Mouse (Mus musculus) mesoderm, embryonic 11.5 days (tissue): ENCODE measurements around the gene Gpr85.
"Not testable (repeated sequence)": the region's sequence is repeated elsewhere in the genome, so short reads cannot be mapped to it uniquely, and the experiment has no call there.

Source experiments
- DNase-seq: peaks from one replicate; pipeline ENCODE4 v3.0.0-alpha.2; 2012; ENCODE audit warnings: low read depth, low spot score

Gpr85 gene

DNA sequence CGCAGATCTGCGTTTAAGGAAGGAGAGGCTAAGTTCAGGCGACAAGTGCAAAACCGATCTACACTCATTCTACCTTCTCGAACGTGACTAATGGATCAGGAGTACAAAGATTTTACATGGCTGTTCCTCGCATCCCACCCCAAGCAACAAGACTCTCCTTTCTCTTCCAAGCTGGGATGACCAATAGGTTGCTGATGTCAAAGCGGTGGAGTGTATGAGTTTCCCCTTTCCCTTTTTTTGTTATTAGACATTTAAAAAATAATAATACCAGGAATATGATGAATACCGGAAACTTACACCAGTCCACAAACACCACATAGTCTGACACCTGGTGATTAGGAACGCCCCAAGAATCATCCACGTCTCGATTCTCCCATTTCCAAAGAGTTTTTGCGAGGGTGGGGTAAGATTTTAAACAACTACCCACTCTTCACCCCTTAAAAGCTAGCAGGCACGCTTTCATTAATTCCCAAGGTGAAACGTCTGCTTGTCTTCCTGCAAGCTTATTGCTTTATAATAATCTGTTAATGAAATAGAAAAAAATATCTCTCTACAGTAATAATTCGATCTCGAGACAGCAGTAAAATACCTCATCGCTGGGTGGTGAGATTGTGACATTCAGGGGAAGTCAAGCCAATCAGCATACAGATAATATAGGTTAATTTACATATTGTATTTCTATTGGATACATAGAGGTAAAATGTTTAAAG lies at the start of gene Gpr85:
TSS of gene Gpr85 (minus strand) at position 598 of the 710 bp plus-strand sequence.
- DNase-seq: peak; percentile 25

DNA sequence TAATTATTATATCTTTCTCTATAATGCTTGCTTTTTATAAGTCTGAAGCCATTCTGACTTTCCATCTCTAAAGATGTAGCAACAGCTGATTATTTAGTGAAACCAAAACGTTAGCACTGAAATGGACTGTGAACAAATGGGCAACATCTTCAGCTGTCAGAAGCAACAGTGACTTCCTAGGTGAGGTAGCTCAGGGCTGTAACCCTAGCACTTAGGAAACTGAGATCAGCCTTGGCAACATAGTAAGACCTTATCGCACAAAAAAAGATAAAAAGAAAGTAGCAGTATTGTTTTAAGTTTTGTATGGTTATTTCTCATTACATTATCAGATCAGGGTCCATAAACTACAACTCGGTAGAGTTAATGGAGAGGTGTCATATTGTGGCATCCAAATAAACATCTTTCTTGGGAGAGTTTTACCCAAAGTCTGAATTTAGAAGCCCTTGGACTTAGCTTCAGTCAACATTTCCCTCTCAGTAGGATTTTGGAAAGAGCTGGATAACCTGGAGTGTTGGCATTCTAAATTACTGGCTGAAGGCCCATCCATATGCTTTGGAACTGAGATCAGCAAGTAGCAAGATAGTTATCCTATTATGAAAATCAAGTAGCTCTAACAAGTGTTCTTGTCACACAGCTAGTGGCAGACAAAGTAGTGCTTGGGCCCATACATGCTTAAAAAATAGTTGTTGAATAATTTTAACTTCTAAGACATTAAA lies 45.3 kb upstream of the Gpr85 start:
- DNase-seq: no peak

DNA sequence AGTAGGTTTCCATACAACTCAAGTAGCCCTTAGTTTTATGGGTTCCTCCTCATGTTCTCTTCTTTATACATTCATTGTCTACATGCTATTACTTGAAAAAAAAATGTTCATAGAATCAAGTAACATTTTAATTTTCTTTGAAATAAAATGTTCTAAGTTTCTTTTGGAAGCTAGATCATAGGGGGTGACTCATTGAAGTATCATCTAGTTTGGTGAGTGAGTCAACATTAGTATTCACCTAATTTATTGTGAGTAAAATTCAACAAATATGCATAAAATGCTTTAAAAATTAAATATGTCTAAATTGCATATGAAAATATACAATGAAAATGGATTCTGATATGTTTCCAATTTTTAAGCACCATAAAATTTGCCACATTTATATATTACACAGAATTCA lies 43.2 kb upstream of the Gpr85 start:
- DNase-seq: no peak

DNA sequence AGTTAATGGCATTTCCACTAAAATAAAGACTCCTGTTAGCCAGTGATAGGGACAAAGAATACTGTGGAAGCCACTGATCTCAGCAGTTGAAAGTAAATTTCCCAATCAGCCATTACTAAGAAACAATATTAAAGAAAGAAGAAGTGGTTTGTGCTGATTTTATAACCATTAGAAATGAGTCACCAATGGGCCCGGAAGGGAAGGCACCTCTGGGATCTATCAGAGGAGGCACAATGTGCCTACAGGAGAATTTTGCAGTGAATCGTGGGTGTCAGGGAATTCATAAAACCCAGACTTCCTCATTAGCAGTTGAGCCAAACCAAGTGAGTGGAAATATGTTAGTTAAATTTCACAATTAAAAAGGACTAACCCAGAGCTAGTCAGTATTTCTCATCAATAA lies 34.2 kb upstream of the Gpr85 start:
- no peak for DNase-seq

DNA sequence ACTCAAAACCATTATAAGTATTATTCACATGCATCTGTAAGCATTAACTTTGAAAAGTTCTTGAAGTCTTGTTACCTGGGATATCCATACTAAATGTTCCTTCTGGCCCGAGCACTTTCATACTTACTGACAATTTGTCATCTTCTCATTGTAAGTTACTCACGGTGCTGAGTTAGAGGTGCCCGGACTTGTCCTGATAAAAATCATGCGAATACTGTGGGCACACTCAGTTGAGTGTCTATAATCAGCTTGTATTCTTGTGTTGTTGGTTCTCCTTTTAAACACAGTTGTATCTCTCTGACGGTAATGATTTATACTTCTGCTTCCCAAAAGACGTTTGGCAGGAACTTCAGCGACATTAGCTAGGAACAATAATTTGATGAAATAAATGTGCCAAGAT lies 32.3 kb upstream of the Gpr85 start:
- no peak for DNase-seq

DNA sequence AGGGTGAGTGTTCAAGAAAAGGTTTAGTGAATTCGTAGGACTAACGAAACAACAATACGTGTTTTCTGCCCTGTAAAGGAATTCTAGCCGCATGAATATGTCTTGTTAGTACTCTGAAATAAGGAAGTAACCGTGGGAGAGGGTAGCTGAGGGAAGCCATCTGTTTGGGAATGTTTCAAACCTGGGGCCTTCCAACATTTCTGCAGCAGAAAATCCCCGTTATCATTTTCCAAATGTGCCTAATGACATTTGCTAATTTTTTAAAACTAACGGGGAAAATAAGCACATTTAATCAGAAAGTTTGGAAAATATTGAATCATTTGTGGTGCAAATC lies 31.9 kb upstream of the Gpr85 start:
- no peak for DNase-seq

DNA sequence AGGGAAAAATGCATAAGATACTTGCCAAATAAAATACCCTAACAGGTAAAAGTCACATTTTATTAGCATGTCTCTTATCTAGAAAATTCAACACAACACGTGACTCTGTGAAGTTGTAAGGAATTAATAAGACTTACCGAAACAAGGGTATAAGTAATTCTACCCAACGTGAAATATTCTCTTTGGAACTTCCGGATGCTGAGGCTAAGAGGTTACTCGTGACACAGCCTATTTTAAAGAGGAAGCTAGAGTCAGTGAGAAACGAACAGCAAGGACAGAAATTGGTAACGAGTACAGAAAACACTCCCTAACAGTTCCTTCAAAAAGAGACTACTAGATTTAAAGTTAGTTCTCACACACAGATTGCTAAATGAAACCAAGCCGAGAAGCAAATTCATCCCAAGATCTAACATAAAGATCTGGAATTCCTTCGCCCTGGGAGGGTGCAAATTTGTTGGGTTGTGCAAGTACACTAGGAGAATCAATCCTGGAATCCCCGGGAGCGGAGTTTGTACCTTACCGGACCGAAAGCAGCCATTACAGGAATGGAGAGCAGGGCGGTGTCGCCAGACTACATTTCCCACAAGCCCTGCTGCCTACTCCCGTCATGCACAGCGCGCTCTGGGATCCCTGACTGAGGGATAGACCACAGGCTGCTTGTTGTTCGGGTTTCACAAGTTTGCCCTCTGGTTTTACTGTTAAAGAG lies 31.3 kb upstream of the Gpr85 start, which contains the start of gene 2610001J05Rik:
TSS of gene 2610001J05Rik (minus strand) at position 600 of the 706 bp plus-strand sequence.
- peak; percentile 92 for DNase-seq

DNA sequence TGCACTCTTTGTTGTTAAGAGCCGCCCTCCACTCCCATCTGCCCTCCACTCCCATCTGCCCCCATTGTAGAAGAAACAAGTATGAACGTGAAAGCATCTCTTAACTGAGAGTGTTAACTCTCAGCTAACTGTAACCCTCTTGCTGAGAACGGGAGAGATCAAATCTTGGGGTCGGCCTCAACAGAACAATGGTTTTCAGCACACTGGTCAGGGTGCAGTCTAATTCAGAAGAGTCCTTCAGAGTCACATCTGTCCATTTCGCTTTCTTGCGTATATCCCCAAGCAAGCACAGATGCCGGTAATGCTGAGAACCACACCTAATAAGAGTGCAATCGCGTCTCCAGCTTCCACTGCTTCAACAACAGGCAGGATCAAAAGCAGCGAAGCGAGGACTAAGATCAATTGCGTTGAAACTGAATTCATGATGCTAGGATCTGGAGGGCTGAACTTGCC lies 30.6 kb upstream of the Gpr85 start:
- DNase-seq: peak; percentile 30

DNA sequence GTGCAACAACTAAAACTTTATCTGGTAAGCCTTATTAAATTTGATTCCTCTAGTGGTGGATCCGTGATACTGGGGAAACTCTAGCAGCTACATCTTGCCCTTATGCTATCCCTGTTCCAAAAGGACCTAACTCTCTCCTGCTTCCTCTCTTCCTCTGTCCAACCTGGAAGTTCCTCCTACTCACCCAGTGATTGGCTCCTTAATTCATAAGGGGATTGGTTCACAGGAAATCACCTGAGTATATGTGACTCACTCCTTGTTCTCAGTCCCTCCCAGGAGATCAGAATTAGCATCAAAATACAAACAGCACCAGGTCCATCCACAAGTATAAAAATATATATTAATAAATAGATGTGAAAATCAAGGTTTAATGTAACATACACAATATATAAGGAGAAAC lies 20.9 kb upstream of the Gpr85 start:
- DNase-seq: no peak

DNA sequence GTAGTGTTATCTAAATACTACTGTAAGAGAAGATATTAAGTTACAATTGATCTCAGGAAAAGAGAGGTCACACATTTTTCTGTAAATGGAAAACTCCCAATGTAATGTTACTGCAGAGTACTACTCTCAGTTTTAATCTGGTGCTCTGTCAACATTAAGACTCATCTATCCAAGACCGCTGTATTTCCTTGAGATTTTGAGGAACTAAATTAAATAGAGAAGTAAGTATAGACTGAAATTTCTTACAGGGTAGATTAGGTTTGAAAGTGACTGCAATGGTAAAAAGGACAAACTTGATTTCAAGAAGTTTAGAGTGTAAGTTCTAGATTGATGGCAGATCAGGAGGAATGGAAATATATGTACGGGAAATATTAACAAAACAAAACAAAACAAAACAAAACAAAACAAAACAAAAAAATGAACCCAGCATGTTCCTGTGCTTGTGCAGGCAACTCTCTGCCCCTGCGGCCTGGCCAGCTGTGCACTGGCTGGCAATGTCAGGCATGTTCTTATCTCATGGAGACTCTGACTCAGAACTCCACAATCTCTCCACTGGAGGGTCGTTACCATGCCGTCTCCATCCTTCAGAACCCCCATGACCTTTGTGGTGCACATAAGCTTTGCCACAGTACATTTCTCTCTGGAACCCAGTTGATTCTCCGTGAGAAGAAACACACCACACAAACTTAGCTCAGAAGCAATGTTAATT lies 20.3 kb upstream of the Gpr85 start:
- no peak for DNase-seq

DNA sequence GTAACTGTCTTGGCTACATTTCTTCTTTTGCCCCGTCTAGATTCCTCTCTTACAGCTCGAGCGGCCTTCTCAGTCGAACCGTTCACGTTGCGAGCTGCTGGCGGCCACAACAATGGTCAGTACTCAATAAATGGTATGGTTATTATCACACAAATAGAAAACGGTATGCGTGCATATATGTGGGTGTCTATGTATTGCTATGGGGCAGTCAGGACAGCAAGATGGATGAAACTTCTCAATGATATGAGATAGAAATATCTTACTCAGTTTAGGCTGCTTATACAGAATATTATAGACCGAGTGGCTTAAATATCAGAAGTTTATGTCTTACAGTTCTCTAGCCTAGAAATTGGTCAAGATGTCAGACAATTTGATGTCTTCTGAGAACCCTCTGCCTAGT lies 14.5 kb upstream of the Gpr85 start:
- no peak for DNase-seq

DNA sequence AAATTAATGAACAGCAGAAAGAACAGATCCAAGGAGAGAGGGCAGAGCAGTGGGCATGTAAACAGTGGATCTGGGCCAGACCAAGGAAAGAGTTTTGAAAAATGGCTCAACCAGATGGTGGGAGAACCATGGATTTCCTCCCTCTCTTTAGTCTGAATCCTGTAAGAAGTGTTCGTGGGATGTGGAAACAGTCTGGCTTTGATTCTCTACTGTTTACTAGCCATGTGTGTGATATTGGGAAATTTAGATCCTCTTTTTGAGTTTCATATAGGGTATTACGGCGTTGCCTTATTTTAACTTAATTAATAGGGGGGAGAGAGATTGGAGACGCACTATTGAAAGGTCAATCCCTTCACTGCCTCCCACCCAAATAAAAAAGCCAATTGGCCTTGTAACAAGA lies 13.5 kb upstream of the Gpr85 start:
- no peak for DNase-seq

DNA sequence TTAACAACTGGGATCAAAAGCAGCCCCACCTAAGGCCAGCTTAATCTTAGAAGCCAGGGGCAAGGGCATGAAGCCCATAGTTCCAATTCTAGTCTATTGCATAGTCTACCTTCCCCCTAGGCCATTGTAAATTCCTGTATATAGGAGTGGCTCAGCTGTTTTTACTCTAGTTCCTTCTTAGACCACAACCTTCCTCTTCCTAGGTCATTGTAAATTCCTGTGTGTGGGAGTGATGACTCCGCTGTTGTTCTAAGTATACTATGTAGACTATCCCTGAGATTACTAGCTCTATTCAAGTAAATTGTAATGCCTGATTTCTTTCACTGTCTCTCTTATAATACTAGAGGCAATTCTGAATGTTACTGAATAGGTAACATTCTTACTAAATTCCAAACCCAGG lies 6.3 kb upstream of the Gpr85 start:
- not testable (repeated sequence) for DNase-seq

DNA sequence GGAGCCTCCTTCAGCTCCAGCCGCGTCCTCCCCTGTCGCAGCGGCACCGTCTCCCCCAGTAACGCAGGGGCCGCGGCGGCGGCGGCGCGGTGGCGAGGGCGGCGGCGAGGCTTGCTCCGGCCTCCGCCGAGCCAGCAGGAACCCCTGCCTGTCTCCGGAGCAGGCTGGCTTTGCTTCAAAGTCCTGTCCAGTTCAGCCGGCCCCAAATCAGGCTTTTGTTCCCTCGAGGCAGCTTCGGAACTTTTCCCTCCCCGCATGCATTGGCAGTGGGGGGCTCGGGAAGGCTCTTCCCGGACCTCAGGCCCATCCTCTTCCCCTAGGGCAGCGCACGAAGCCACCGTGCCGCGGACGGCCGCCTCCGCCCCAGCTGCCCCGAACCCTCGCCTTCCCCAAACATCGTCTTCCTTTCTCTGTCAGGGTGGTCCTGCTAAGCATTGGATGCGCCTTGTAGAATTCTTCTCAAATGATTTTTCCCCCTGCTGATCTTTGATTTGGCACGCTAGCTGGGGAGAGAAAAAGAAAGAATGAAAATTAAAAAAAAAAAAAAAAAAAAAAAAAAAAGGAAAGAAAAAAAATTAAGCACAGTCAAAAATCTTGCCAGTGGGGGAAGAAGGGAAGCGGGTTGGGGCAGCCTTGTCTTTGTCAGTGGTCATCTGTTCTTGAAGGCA lies 931 bp downstream of the Gpr85 start:
- peak; percentile 80 for DNase-seq

DNA sequence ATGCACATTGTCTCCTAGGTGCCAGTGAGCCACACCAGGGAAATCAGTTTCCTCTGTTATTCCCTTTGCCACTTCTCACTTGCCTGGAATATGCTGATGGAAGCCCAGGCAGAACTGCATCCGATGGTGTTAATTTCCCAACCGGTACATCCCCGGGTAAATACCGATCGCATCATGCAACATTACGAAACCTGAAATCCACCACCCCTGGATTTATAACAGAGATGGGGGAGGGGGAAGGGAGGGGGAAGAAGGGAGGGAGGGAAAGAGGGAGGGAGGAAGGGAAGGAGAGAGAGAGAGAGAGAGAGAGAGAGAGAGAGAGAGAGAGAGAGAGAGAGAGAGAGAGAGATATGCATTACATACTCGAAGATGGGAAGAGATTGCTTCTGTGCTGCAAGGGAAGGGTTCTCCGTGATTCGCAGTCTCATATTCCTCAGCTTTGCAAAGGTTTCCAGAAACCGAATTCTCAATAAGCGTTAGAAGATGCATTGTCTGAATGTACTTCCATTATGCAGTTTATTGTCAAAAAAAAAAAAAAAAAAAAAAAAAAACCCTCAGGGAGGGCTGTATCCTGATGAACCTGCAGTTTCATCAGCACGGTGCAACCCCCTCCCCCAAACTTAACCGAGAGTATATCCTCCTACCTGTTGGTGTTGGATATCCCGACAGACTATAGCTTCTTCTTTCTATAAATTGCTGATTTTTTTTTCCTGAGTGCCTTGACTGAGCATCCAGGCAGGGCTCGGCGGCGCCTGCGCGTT lies 1.6 kb downstream of the Gpr85 start:
- peak; percentile 44 for DNase-seq

DNA sequence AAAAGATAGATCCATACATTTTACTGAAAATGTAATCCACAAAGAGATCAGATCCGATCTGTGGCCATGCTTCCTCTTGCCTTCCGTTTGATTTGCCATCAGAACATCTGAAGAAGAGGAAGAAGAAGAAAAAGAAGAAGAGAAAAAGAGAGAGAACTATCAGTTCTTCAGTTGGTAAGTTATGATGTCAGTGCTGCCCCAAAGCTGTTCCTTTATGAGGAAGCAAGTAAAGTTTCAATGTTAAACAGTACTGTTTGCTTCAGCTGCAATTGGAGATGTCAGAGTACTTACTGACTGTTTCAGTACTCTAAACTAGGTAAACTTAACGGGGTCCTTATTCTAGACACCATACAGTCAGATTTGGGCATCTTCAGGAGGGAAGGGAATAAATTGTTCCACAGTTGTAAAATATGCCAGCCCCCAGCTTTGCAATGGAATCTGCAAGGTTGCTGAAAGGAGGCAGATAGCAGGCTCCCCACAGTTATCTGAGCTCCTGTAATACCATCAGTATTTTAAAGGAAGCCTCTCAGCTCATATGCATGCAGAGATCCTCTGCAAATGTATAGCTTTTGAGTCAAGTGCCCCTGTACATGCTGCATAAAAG lies 2.7 kb downstream of the Gpr85 start:
- DNase-seq: no peak

DNA sequence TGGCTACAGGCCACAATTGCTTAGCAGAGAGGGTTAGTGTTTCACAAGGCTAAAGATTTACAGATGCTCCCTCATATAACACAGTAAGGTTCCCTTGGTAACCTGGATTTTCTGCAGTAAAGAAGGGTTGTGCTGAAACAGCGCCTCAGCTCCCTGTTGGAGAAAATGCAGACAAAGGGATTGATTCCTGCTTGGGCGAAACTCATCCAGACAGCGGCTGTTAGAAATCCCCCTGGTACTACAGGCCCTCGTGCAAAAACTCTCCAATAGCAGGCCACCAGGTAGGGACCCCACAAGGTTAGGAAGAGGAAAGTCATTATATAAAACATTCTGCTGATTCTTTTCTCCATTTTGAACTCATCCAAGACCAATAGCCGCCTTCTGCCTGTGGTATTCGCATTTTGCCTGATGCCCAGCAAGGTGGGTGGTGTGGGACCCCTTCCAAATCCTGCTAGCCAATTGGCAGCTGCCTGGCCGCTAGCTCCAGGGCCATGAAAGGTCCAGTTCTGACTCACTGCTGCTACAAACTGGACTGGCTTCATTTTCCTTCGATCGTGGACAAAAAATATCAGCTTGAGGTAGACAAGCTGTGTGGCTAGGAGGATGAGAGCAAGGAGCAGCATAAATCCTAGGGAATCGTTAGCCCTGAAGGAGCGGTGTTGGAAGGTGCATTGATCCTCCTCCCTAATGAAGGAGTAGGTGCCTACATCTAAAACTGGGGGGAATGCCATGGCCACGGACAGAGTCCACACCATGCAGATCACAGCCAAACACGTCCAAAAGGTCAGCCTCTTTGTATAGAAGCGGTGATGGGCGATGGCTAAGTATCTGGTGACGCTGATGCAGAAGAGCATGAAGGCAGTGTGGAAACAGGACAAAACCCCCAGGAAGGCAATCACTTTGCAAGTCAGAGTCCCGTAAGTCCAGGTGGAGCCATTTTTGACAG lies 3.7 kb downstream of the Gpr85 start:
- no peak for DNase-seq

DNA sequence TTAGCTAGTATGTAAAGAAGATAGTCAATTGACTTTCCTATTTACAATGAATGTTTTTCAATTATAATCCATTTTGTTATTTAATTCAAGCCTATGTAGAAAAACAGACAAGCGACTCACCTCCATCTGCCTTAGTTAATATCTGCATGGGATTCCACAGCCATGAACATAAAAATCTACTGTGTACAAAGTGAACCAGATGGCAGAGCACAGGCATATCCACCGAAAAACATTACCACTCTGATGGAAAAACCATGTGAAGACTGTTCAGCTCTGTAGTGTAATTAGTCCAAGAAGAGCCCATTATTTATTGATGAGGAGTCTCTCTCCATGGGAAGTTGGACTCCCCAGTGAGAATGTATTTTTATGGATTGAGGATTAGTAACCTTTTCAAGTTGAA lies 7.0 kb downstream of the Gpr85 start:
- no peak for DNase-seq

DNA sequence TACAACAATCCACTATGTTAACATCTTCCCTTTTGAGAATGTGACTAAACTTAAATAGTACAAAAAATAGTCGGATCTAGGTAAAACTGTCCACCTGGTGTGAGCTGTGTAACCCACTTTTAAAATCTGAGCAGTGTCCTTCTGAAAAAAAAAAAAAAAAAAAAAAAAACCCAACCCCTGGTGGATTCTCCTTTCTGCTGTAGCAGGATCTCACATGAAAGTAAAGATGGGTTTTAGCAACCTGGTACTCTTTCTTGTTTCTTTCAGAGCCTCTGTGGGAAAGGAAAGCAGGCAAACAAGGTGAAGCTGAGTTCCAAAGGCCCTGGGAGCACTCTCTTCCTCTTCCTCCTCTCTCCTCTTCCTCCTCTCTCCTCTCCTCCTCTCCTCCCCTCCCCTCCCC lies 10.9 kb downstream of the Gpr85 start:
- no peak for DNase-seq
